Mouse (Mus musculus): Measurements from ENCODE around the gene 1700022I11Rik. TPM values are rescaled to one million over a fixed set of nuclear protein-coding genes. Genes with fewer than 3 reads are reported as not detected.

1700022I11Rik gene
- polyA plus RNA-seq, 1 experiment = not detected

GRCm38 (mm10) chr4:42950065-42950558 is 19.3 kb upstream of the 1700022I11Rik start:
- peak; percentile 82 for DNase-seq
- Histone ChIP-seq H3K4me3 (replicated peaks; ENCODE audit: extremely low read depth, low read depth, low read length) (peak overlapping the region; percentile 84), H3K4me1 (ENCODE audit: control insufficient read depth, insufficient read depth, low read length) (peaks cover 6% of the 10 kb centered on the region)
- WGBS = 1% methylated on average over 21 of the region's 27 CpGs
- TF ChIP-seq CTCF (IDR thresholded peaks at IDR 0.05; ENCODE audit: insufficient read depth, low read length) (no peak), POLR2A (IDR thresholded peaks at IDR 0.05; ENCODE audit: borderline replicate concordance, extremely low read depth, low read depth, low read length) (peak; percentile 58; the same call in 1 of the 2 replicates)

DNA sequence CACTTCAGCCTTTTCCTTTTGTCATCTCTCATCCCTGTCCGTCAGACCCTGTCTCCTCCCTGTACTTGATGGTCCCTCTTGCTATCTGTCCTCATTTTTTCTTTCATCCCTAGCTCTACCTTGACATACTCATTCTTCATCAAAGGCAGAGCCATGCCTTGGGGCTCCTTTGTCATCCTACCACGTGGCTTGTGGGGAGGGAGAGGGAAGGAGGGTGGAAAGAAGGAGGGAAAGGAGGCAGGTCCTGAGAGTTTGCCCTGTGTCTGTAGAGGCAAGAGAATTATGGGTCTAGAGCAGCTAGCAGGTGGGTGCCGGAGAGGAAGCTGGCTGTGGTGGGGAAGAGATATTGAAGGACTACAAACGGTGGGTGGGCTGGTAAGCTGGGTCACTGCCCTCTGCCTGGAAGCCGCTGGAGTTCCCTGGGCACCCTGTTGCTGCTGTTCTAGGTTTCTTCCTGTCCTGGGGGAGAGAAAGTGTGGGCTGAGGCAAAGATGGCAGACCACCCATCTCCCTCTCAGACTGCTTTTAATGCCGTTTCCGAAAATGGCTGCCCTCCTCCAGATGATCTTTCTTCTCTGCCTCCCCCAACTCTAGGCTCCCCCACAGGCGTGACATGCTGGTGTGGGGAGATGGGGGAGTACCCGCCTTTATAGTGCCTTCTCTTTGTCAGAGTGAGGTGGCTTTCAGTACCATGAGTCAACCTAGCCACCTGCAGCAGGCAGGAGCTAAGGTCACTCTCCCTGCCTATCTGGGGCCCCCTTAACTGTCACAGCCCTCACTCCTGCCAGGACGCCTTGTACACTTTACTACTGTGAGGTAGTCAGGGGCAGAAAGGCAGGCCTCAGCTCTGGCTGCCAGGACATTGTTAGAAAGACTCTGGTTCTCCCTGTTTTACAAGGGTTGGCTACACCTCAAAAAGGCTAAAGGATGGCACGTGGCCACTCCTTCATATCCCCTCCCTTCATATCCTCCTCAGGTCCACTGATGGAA is 17.9 kb upstream of the 1700022I11Rik start:
- Histone ChIP-seq H3K4me1 (ENCODE audit: control insufficient read depth, insufficient read depth, low read length) (peaks cover 6% of the 10 kb centered on the region), H3K4me3 (replicated peaks; ENCODE audit: extremely low read depth, low read depth, low read length) (no peak overlapping the region)
- no peak for DNase-seq
- TF ChIP-seq CTCF (IDR thresholded peaks at IDR 0.05; ENCODE audit: insufficient read depth, low read length) = no peak
- TF ChIP-seq POLR2A (IDR thresholded peaks at IDR 0.05; ENCODE audit: borderline replicate concordance, extremely low read depth, low read depth, low read length) = no peak
- WGBS = 67% methylated on average over 11 of the region's 11 CpGs

GRCm38 (mm10) chr4:42952563-42952962 is 16.8 kb upstream of the 1700022I11Rik start:
- Histone ChIP-seq H3K4me3 (replicated peaks; ENCODE audit: extremely low read depth, low read depth, low read length) (no peak overlapping the region), H3K4me1 (ENCODE audit: control insufficient read depth, insufficient read depth, low read length) (peaks cover 6% of the 10 kb centered on the region)
- TF ChIP-seq POLR2A (IDR thresholded peaks at IDR 0.05; ENCODE audit: borderline replicate concordance, extremely low read depth, low read depth, low read length) (no peak), CTCF (IDR thresholded peaks at IDR 0.05; ENCODE audit: insufficient read depth, low read length) (no peak)
- no peak for DNase-seq
- WGBS = 92% methylated on average over 7 of the region's 7 CpGs

DNA sequence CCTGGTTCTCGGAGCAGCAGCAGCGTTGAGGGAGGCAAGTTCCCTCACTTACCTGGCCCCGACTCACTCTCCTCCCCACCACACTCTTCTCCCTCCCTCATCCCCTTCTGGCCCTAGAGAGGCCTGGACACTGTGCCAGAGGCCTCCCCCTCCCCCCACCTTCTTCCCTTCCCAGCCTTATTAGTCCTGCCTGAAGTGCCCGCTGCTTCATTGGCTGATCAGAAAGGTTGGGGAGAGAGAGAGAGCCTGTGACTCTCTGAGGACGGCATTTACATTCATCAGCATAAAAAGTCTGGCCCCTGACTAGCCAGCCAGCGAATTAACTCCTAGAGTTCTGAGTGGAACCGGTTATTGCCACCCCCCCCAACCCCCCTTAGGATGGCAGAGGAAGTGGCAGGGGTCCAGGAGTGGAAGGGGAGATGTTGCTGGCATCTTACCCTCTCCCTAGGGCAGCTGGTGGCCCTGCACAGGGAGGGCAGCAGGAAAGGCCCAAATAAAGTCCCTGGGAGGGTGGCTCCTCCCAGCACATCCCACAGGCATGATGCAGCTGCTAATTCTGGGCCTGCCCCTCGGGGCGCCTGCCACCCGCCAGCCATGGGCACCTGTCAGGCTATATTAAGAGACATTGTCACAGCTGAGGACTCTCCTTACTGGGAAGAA is 15.8 kb upstream of the 1700022I11Rik start:
- Histone ChIP-seq H3K4me1 (ENCODE audit: control insufficient read depth, insufficient read depth, low read length) (peaks cover 6% of the 10 kb centered on the region), H3K4me3 (replicated peaks; ENCODE audit: extremely low read depth, low read depth, low read length) (no peak overlapping the region)
- 47% methylated on average over 10 of the region's 10 CpGs for WGBS
- no peak for DNase-seq
- TF ChIP-seq CTCF (IDR thresholded peaks at IDR 0.05; ENCODE audit: insufficient read depth, low read length) (no peak), POLR2A (IDR thresholded peaks at IDR 0.05; ENCODE audit: borderline replicate concordance, extremely low read depth, low read depth, low read length) (no peak)

- TF ChIP-seq POLR2A (IDR thresholded peaks at IDR 0.05; ENCODE audit: borderline replicate concordance, extremely low read depth, low read depth, low read length) = no peak
- TF ChIP-seq CTCF (IDR thresholded peaks at IDR 0.05; ENCODE audit: insufficient read depth, low read length) = peak; percentile 95
- WGBS = 14% methylated on average over 10 of the region's 10 CpGs
- Histone ChIP-seq H3K4me1 (ENCODE audit: control insufficient read depth, insufficient read depth, low read length) (peaks cover 4% of the 10 kb centered on the region), H3K4me3 (replicated peaks; ENCODE audit: extremely low read depth, low read depth, low read length) (no peak overlapping the region)
- DNase-seq = peak; percentile 66
Measured at GRCm38 (mm10) chr4:42954297-42954696, 15.1 kb upstream of the 1700022I11Rik start.

DNA sequence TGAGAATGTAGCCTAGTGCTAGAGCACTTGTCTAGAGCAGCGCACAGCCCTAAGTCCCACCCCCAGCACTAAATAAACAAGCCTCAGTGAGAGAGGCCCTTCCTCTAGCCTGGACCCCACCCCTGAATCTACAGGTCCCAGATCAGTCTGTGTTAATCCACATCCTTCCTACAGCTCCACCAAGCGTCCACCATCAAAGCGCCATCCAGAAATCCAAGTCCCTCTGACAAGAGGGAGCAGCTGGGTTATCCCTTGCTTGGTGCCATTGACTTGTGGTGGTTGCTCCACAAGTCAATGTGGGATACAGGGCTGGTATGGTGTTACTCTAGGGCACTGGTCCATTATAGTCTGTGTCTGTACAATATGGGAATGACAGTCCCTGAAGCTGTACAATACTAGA is 14.2 kb upstream of the 1700022I11Rik start:
- WGBS = 92% methylated on average over 3 of the region's 3 CpGs
- no peak for DNase-seq

GRCm38 (mm10) chr4:42956581-42956980 is 12.8 kb upstream of the 1700022I11Rik start:
- no peak for DNase-seq
- TF ChIP-seq CTCF (IDR thresholded peaks at IDR 0.05; ENCODE audit: insufficient read depth, low read length) (no peak), POLR2A (IDR thresholded peaks at IDR 0.05; ENCODE audit: borderline replicate concordance, extremely low read depth, low read depth, low read length) (no peak)
- 94% methylated on average over 17 of the region's 17 CpGs for WGBS
- Histone ChIP-seq H3K4me1 (ENCODE audit: control insufficient read depth, insufficient read depth, low read length) (no peaks in the 10 kb centered on the region), H3K4me3 (replicated peaks; ENCODE audit: extremely low read depth, low read depth, low read length) (no peak overlapping the region)

More for the DNA sequence above, 14.2 kb upstream of the 1700022I11Rik start:
- Histone ChIP-seq H3K4me1 (ENCODE audit: control insufficient read depth, insufficient read depth, low read length) (peaks cover 4% of the 10 kb centered on the region), H3K4me3 (replicated peaks; ENCODE audit: extremely low read depth, low read depth, low read length) (no peak overlapping the region)
- TF ChIP-seq CTCF (IDR thresholded peaks at IDR 0.05; ENCODE audit: insufficient read depth, low read length) = no peak

DNA sequence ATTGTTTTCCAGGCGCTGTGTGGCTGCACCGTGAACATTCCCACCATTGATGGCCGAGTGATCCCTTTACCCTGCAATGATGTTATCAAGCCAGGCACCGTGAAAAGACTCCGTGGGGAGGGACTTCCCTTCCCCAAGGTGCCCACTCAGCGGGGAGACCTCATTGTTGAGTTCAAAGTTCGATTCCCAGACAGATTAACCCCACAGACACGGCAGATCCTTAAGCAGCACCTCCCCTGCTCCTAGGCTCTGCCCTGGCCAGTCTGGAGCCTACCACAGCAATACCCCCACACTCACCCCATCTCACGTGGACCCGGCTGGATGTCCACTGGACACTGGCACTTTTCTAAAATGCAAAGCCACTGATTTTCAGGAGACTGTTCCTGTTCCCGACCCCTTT is 12.1 kb upstream of the 1700022I11Rik start:
- Histone ChIP-seq H3K4me3 (replicated peaks; ENCODE audit: extremely low read depth, low read depth, low read length) (no peak overlapping the region), H3K4me1 (ENCODE audit: control insufficient read depth, insufficient read depth, low read length) (no peaks in the 10 kb centered on the region)
- WGBS = 80% methylated on average over 11 of the region's 11 CpGs
- DNase-seq = no peak
- TF ChIP-seq CTCF (IDR thresholded peaks at IDR 0.05; ENCODE audit: insufficient read depth, low read length) (no peak), POLR2A (IDR thresholded peaks at IDR 0.05; ENCODE audit: borderline replicate concordance, extremely low read depth, low read depth, low read length) (no peak)

DNA sequence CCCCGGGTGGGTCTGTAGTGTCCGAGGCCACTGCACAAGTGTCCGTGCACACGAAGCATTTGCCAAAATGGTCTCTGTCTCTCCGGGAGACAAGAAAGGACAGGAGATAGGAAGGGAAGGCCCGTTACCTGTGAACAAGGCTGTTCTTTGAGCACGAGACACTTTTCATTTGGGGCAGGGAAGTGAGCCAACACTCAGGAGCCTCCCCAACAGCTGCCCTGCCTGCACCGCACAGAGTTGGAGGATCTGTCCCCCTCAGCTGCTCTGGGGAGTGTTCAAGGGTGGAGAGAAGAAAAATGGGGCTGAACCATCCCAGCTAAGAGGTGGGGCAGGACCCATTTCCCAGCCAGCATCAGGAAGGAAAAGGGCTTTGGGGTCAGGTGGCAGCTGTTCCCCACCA is 11.4 kb upstream of the 1700022I11Rik start:
- 85% methylated on average over 8 of the region's 8 CpGs for WGBS
- H3K4me1 ChIP-seq (ENCODE audit: control insufficient read depth, insufficient read depth, low read length) = no peaks in the 10 kb centered on the region
- DNase-seq = no peak
- TF ChIP-seq CTCF (IDR thresholded peaks at IDR 0.05; ENCODE audit: insufficient read depth, low read length) (no peak), POLR2A (IDR thresholded peaks at IDR 0.05; ENCODE audit: borderline replicate concordance, extremely low read depth, low read depth, low read length) (no peak)
- no peak overlapping the region for H3K4me3 ChIP-seq (replicated peaks; ENCODE audit: extremely low read depth, low read depth, low read length)

Data from lung, adult 2 months (tissue).